Mouse (Mus musculus): ENCODE measurements at regions not wholly inside any gene's neighbourhood (a gene's known extent, or its start where the extent isn't known, plus 50 kb on each side); places are given as distances from the start of the nearest gene placed in this dataset.

DNA sequence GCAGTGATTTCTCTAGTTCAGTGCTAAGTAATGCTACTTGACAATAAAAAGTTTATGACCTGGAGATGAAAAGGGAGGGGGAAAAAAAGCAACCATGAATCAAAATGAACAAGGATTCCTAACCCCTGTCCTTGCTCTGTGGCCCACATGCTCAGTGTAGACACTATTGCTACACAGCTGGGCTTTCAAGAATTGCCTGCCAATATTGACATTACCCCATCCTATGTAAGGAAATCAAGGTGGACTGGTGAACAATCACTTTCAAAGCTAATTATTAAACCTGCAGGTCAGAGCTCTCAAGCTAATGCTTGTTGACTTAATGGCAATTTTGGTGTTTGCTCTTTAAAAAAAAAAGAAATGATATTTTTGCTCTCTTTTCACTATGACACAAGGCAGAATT is 491.8 kb downstream of the Bcl11a start:
- Histone ChIP-seq H3K4me1 (replicated peaks) (no peaks in the 10 kb centered on the region), H3K4me2 (replicated peaks) (no peak overlapping the region), H3K9me3 (no peaks in the 10 kb centered on the region), H3K9ac (no peak overlapping the region), H3K36me3 (no peaks in the 10 kb centered on the region), H3K4me3 (replicated peaks) (no peak overlapping the region), H3K27me3 (replicated peaks) (no peaks in the 10 kb centered on the region), H3K27ac (no peak overlapping the region)
- peak; percentile 99 for ATAC-seq

- WGBS, result 44% methylated on average over 5 of the region's 5 CpGs
- H3K9me3 ChIP-seq, result no peaks in the 10 kb centered on the region
- H3K4me1 ChIP-seq (replicated peaks), result no peaks in the 10 kb centered on the region
- no peak overlapping the region for H3K9ac ChIP-seq
- H3K27ac ChIP-seq, result no peak overlapping the region
- ATAC-seq, result no peak
- H3K4me3 ChIP-seq (replicated peaks), result no peak overlapping the region
- H3K36me3 ChIP-seq, result no peaks in the 10 kb centered on the region
- no peak overlapping the region for H3K4me2 ChIP-seq (replicated peaks)
- H3K27me3 ChIP-seq (replicated peaks), result no peaks in the 10 kb centered on the region
These were observed 535.7 kb downstream of the Bcl11a start for GRCm38 (mm10) chr11:24613529-24613928.

GRCm38 (mm10) chr11:24615436-24615835 is 537.6 kb downstream of the Bcl11a start:
- Histone ChIP-seq H3K9me3 (no peaks in the 10 kb centered on the region), H3K4me3 (replicated peaks) (no peak overlapping the region), H3K9ac (no peak overlapping the region), H3K4me1 (replicated peaks) (no peaks in the 10 kb centered on the region), H3K27ac (no peak overlapping the region), H3K36me3 (no peaks in the 10 kb centered on the region), H3K4me2 (replicated peaks) (no peak overlapping the region), H3K27me3 (replicated peaks) (no peaks in the 10 kb centered on the region)
- ATAC-seq, result no peak
- WGBS, result 88% methylated on average over 1 of the region's 1 CpGs

GRCm38 (mm10) chr11:24618586-24618985 is 540.7 kb downstream of the Bcl11a start:
- no peaks in the 10 kb centered on the region for H3K9me3 ChIP-seq

DNA sequence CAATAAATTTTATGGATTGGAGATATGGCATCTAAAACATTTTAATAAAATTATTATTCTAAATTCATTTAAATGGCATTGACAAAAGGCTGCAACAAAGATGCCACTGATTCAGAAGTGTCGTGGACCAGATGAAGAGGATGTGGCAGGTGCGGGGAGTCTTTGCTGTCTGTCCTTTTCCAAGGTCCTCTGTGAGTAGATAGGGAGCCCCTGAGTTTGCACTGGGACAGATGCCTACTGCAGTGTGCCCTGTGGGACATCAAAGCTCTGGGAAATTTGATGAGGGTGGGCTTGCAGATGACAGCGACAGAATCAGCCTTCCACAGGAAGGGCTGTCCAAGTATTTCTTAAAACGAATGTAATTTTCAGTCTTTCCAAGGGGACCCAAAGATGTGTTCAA is 541.2 kb downstream of the Bcl11a start:
- H3K27ac ChIP-seq, result no peak overlapping the region
- no peaks in the 10 kb centered on the region for H3K27me3 ChIP-seq (replicated peaks)
- H3K4me2 ChIP-seq (replicated peaks), result no peak overlapping the region
- ATAC-seq, result peak; percentile 56; the same call in 1 of the 2 replicates
- 69% methylated on average over 4 of the region's 4 CpGs for WGBS
- H3K4me1 ChIP-seq (replicated peaks), result no peaks in the 10 kb centered on the region
- no peak overlapping the region for H3K4me3 ChIP-seq (replicated peaks)
- no peak overlapping the region for H3K9ac ChIP-seq
- H3K9me3 ChIP-seq, result no peaks in the 10 kb centered on the region
- no peaks in the 10 kb centered on the region for H3K36me3 ChIP-seq

More at GRCm38 (mm10) chr11:24618586-24618985, 540.7 kb downstream of the Bcl11a start:
- Histone ChIP-seq H3K36me3 (no peaks in the 10 kb centered on the region), H3K4me2 (replicated peaks) (no peak overlapping the region), H3K4me3 (replicated peaks) (no peak overlapping the region), H3K4me1 (replicated peaks) (no peaks in the 10 kb centered on the region), H3K27ac (no peak overlapping the region), H3K27me3 (replicated peaks) (no peaks in the 10 kb centered on the region), H3K9ac (no peak overlapping the region)
- 46% methylated on average over 2 of the region's 2 CpGs for WGBS
- ATAC-seq, result peak; percentile 79

DNA sequence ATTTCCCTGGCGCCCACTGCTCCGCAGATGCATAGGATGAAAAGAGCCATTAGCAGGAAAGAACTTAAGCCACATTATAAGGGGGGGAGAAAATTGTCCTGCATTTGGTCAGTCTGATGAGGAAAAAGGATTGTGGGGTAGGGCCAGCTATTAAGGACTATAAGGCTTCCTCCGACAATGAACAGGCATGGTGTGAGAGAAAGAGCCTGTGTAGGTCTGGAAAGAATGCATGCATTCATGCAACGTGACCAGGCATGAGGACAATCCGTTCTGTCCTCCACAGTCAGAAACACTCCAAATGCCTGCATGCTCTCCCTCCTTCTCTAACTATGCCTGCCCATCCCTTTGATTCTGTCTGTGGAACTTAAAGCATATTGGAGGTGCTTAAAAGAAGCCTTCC is 550.8 kb downstream of the Bcl11a start:
- no peaks in the 10 kb centered on the region for H3K36me3 ChIP-seq
- no peaks in the 10 kb centered on the region for H3K4me1 ChIP-seq (replicated peaks)
- H3K9me3 ChIP-seq, result no peaks in the 10 kb centered on the region
- H3K27me3 ChIP-seq (replicated peaks), result no peaks in the 10 kb centered on the region
- H3K27ac ChIP-seq, result no peak overlapping the region
- no peak overlapping the region for H3K4me2 ChIP-seq (replicated peaks)
- no peak overlapping the region for H3K4me3 ChIP-seq (replicated peaks)
- H3K9ac ChIP-seq, result no peak overlapping the region
- WGBS, result 60% methylated on average over 5 of the region's 5 CpGs
- ATAC-seq, result no peak

- no peak overlapping the region for H3K27ac ChIP-seq
- WGBS, result 57% methylated on average over 4 of the region's 4 CpGs
- H3K4me3 ChIP-seq (replicated peaks), result no peak overlapping the region
- no peak for ATAC-seq
- no peaks in the 10 kb centered on the region for H3K27me3 ChIP-seq (replicated peaks)
- H3K36me3 ChIP-seq, result no peaks in the 10 kb centered on the region
- H3K4me2 ChIP-seq (replicated peaks), result no peak overlapping the region
- no peak overlapping the region for H3K9ac ChIP-seq
- H3K9me3 ChIP-seq, result no peaks in the 10 kb centered on the region
- no peaks in the 10 kb centered on the region for H3K4me1 ChIP-seq (replicated peaks)
These were observed 551.6 kb downstream of the Bcl11a start for GRCm38 (mm10) chr11:24629431-24629830.

DNA sequence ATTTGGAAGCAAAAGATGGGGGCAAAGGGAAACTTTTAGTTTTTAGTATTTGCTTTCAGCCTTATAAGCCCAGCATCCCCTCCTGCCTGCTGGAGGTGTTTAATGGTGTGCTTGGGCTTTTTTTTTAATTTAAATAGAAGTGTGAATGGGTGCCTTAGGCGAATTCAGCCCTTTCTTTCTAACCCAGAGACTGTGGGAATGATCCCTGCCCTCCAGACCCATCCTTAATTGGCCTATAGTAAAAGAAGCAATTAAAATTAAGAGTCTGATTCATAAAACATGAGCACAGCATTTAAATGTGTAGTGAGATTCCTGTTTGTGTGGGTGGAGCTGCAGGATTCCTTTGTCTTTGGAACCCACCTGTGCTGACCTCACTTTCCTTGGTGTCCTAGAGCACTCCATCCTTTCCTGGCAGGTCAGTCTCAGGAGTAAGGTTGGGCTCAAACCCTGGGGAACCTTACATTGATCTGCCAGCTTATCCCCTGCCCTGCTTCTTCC is 552.6 kb downstream of the Bcl11a start:
- H3K4me1 ChIP-seq (replicated peaks), result no peaks in the 10 kb centered on the region
- no peaks in the 10 kb centered on the region for H3K36me3 ChIP-seq
- H3K9ac ChIP-seq, result no peak overlapping the region
- ATAC-seq, result no peak
- no peak overlapping the region for H3K27ac ChIP-seq
- no peaks in the 10 kb centered on the region for H3K27me3 ChIP-seq (replicated peaks)
- no peak overlapping the region for H3K4me2 ChIP-seq (replicated peaks)
- 56% methylated on average over 1 of the region's 1 CpGs for WGBS
- no peaks in the 10 kb centered on the region for H3K9me3 ChIP-seq
- H3K4me3 ChIP-seq (replicated peaks), result no peak overlapping the region

DNA sequence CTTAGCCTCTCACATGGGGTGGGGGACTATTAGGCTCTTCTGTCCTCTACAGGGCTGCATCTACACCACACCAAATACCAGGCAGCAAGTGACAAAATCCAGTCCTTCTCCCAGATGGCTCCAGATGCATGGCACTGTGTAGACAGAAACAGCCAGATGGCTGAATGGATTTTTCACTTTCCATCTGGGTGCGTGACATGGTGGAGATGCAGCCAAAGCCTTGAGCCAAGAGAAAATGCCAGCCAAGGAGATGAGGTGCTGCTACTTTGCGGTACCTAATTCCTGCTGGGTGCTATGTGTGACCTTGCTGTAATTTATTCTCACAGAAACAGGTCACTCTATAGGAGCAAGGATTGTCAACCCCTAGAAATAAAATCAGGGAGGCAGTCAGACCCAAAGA is 553.8 kb downstream of the Bcl11a start:
- Histone ChIP-seq H3K9ac (no peak overlapping the region), H3K4me2 (replicated peaks) (no peak overlapping the region), H3K4me3 (replicated peaks) (no peak overlapping the region), H3K27me3 (replicated peaks) (no peaks in the 10 kb centered on the region), H3K36me3 (no peaks in the 10 kb centered on the region), H3K9me3 (no peaks in the 10 kb centered on the region), H3K4me1 (replicated peaks) (no peaks in the 10 kb centered on the region), H3K27ac (no peak overlapping the region)
- no peak for ATAC-seq
- 84% methylated on average over 2 of the region's 2 CpGs for WGBS

GRCm38 (mm10) chr11:24636716-24637115 is 558.9 kb downstream of the Bcl11a start:
- Histone ChIP-seq H3K27ac (no peak overlapping the region), H3K4me1 (replicated peaks) (no peaks in the 10 kb centered on the region), H3K9ac (no peak overlapping the region), H3K36me3 (no peaks in the 10 kb centered on the region), H3K9me3 (no peaks in the 10 kb centered on the region), H3K4me2 (replicated peaks) (no peak overlapping the region), H3K4me3 (replicated peaks) (no peak overlapping the region), H3K27me3 (replicated peaks) (no peaks in the 10 kb centered on the region)
- no peak for ATAC-seq
- WGBS, result 88% methylated on average over 4 of the region's 4 CpGs

- 60% methylated on average over 11 of the region's 11 CpGs for WGBS
- Histone ChIP-seq H3K4me2 (replicated peaks) (no peak overlapping the region), H3K27me3 (replicated peaks) (no peaks in the 10 kb centered on the region), H3K9me3 (no peaks in the 10 kb centered on the region), H3K36me3 (no peaks in the 10 kb centered on the region), H3K4me1 (replicated peaks) (no peaks in the 10 kb centered on the region), H3K4me3 (replicated peaks) (no peak overlapping the region), H3K27ac (no peak overlapping the region), H3K9ac (no peak overlapping the region)
- ATAC-seq, result no peak
These were observed 565.7 kb downstream of the Bcl11a start for GRCm38 (mm10) chr11:24643439-24644109.

DNA sequence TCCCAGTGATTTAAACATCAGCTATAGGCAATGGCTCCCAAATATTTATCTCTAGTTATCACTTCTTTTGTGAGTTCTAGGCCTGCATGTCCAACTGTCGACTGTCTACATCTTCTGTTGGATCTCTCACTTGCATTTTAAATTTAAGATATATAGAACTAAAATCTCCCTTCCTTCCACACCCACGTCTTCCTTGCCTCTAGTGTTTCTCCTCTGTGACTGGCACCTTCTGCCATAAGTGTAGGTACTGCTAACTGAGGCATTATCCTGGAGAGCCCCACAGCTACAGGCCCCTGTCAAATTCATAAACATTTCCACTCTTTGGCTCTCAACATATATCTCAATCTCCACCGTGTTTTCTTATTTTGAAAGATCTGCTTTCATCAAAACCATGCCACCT is 575.0 kb downstream of the Bcl11a start:
- H3K9ac ChIP-seq, result no peak overlapping the region
- 76% methylated on average over 3 of the region's 3 CpGs for WGBS

DNA sequence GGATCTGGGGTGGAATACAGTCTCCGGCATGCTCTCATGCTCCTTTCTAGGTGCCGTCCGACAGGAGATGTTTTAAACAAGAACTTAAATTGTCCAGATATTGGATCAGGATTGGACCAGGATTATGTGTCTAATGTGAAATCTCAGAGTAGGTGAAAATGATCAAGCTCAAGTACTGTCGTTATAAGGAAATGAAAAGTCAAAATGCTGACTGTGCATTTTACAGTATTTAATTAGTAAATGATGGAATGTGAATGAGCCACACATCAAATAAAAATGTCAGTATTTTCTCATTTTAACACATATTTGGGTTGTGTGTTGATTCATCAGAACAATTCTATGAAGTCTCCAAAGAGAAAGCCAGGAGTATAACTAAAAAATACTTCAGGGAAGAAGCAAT is 586.2 kb downstream of the Bcl11a start:
- Histone ChIP-seq H3K9me3 (no peaks in the 10 kb centered on the region), H3K9ac (no peak overlapping the region), H3K27me3 (replicated peaks) (no peaks in the 10 kb centered on the region), H3K36me3 (no peaks in the 10 kb centered on the region), H3K4me3 (replicated peaks) (no peak overlapping the region), H3K4me1 (replicated peaks) (no peaks in the 10 kb centered on the region), H3K4me2 (replicated peaks) (no peak overlapping the region), H3K27ac (no peak overlapping the region)
- 79% methylated on average over 4 of the region's 4 CpGs for WGBS
- ATAC-seq, result no peak

More for the DNA sequence above, 575.0 kb downstream of the Bcl11a start:
- H3K27ac ChIP-seq, result no peak overlapping the region
- H3K4me1 ChIP-seq (replicated peaks), result no peaks in the 10 kb centered on the region
- H3K9me3 ChIP-seq, result no peaks in the 10 kb centered on the region
- H3K4me3 ChIP-seq (replicated peaks), result no peak overlapping the region
- no peaks in the 10 kb centered on the region for H3K36me3 ChIP-seq
- no peak overlapping the region for H3K4me2 ChIP-seq (replicated peaks)
- ATAC-seq, result no peak
- no peaks in the 10 kb centered on the region for H3K27me3 ChIP-seq (replicated peaks)

Measured in intestine, embryonic 15.5 days (tissue).